Mouse (Mus musculus): ENCODE measurements around the gene Sgcd. TPM values are rescaled to one million over a fixed set of nuclear protein-coding genes. Genes with fewer than 3 reads are reported as not detected.

The Sgcd gene
- polyA plus RNA-seq, 1 experiment, result 0.07 TPM

- H3K27ac ChIP-seq (ENCODE audit: control insufficient read depth, insufficient read depth, low read depth, low read length), result no peak overlapping the region
- no peaks in the 10 kb centered on the region for H3K27me3 ChIP-seq (ENCODE audit: control insufficient read depth, insufficient read depth, low read length)
- H3K4me3 ChIP-seq (ENCODE audit: control insufficient read depth, low read depth, low read length), result no peak overlapping the region
- no peaks in the 10 kb centered on the region for H3K36me3 ChIP-seq (ENCODE audit: control insufficient read depth, insufficient read depth, low read length)
- H3K4me1 ChIP-seq (ENCODE audit: control insufficient read depth, insufficient read depth, low read length), result no peaks in the 10 kb centered on the region
- TF ChIP-seq CTCF (IDR thresholded peaks at IDR 0.05; ENCODE audit: control insufficient read depth, insufficient read depth, insufficient replicate concordance, low read depth, low read length) (no peak), POLR2A (IDR thresholded peaks at IDR 0.05; ENCODE audit: control insufficient read depth, low read depth, low read length) (no peak)
Measured at GRCm38 (mm10) chr11:47082517-47082916, 906.3 kb downstream of the Sgcd start.

GRCm38 (mm10) chr11:47073538-47073937 lies 915.2 kb downstream of the Sgcd start:
- no peak overlapping the region for H3K4me3 ChIP-seq (ENCODE audit: control insufficient read depth, low read depth, low read length)
- no peak overlapping the region for H3K27ac ChIP-seq (ENCODE audit: control insufficient read depth, insufficient read depth, low read depth, low read length)
- no peaks in the 10 kb centered on the region for H3K36me3 ChIP-seq (ENCODE audit: control insufficient read depth, insufficient read depth, low read length)
- no peak for TF ChIP-seq CTCF (IDR thresholded peaks at IDR 0.05; ENCODE audit: control insufficient read depth, insufficient read depth, insufficient replicate concordance, low read depth, low read length)
- no peak for TF ChIP-seq POLR2A (IDR thresholded peaks at IDR 0.05; ENCODE audit: control insufficient read depth, low read depth, low read length)
- H3K4me1 ChIP-seq (ENCODE audit: control insufficient read depth, insufficient read depth, low read length), result no peaks in the 10 kb centered on the region
- H3K27me3 ChIP-seq (ENCODE audit: control insufficient read depth, insufficient read depth, low read length), result no peaks in the 10 kb centered on the region

- no peaks in the 10 kb centered on the region for H3K36me3 ChIP-seq (ENCODE audit: control insufficient read depth, insufficient read depth, low read length)
- no peaks in the 10 kb centered on the region for H3K4me1 ChIP-seq (ENCODE audit: control insufficient read depth, insufficient read depth, low read length)
- TF ChIP-seq CTCF (IDR thresholded peaks at IDR 0.05; ENCODE audit: control insufficient read depth, insufficient read depth, insufficient replicate concordance, low read depth, low read length) (no peak), POLR2A (IDR thresholded peaks at IDR 0.05; ENCODE audit: control insufficient read depth, low read depth, low read length) (no peak)
- H3K27ac ChIP-seq (ENCODE audit: control insufficient read depth, insufficient read depth, low read depth, low read length), result no peak overlapping the region
- H3K4me3 ChIP-seq (ENCODE audit: control insufficient read depth, low read depth, low read length), result no peak overlapping the region
- H3K27me3 ChIP-seq (ENCODE audit: control insufficient read depth, insufficient read depth, low read length), result no peaks in the 10 kb centered on the region
Measured at GRCm38 (mm10) chr11:47071161-47071560, 917.6 kb downstream of the Sgcd start.

- H3K4me1 ChIP-seq (ENCODE audit: control insufficient read depth, insufficient read depth, low read length), result no peaks in the 10 kb centered on the region
- no peak overlapping the region for H3K4me3 ChIP-seq (ENCODE audit: control insufficient read depth, low read depth, low read length)
- H3K36me3 ChIP-seq (ENCODE audit: control insufficient read depth, insufficient read depth, low read length), result no peaks in the 10 kb centered on the region
- no peaks in the 10 kb centered on the region for H3K27me3 ChIP-seq (ENCODE audit: control insufficient read depth, insufficient read depth, low read length)
- TF ChIP-seq POLR2A (IDR thresholded peaks at IDR 0.05; ENCODE audit: control insufficient read depth, low read depth, low read length) (no peak), CTCF (IDR thresholded peaks at IDR 0.05; ENCODE audit: control insufficient read depth, insufficient read depth, insufficient replicate concordance, low read depth, low read length) (no peak)
- no peak overlapping the region for H3K27ac ChIP-seq (ENCODE audit: control insufficient read depth, insufficient read depth, low read depth, low read length)
Measured at GRCm38 (mm10) chr11:47069769-47070384, 918.9 kb downstream of the Sgcd start.

- H3K27ac ChIP-seq (ENCODE audit: control insufficient read depth, insufficient read depth, low read depth, low read length), result no peak overlapping the region
- H3K36me3 ChIP-seq (ENCODE audit: control insufficient read depth, insufficient read depth, low read length), result no peaks in the 10 kb centered on the region
- H3K4me1 ChIP-seq (ENCODE audit: control insufficient read depth, insufficient read depth, low read length), result no peaks in the 10 kb centered on the region
- no peak for TF ChIP-seq POLR2A (IDR thresholded peaks at IDR 0.05; ENCODE audit: control insufficient read depth, low read depth, low read length)
- TF ChIP-seq CTCF (IDR thresholded peaks at IDR 0.05; ENCODE audit: control insufficient read depth, insufficient read depth, insufficient replicate concordance, low read depth, low read length), result no peak
- no peak overlapping the region for H3K4me3 ChIP-seq (ENCODE audit: control insufficient read depth, low read depth, low read length)
- no peaks in the 10 kb centered on the region for H3K27me3 ChIP-seq (ENCODE audit: control insufficient read depth, insufficient read depth, low read length)
Measured at GRCm38 (mm10) chr11:47063690-47064089, 925.1 kb downstream of the Sgcd start.

- Histone ChIP-seq H3K27ac (ENCODE audit: control insufficient read depth, insufficient read depth, low read depth, low read length) (no peak overlapping the region), H3K4me3 (ENCODE audit: control insufficient read depth, low read depth, low read length) (no peak overlapping the region), H3K36me3 (ENCODE audit: control insufficient read depth, insufficient read depth, low read length) (no peaks in the 10 kb centered on the region), H3K27me3 (ENCODE audit: control insufficient read depth, insufficient read depth, low read length) (no peaks in the 10 kb centered on the region), H3K4me1 (ENCODE audit: control insufficient read depth, insufficient read depth, low read length) (no peaks in the 10 kb centered on the region)
- TF ChIP-seq POLR2A (IDR thresholded peaks at IDR 0.05; ENCODE audit: control insufficient read depth, low read depth, low read length) (no peak), CTCF (IDR thresholded peaks at IDR 0.05; ENCODE audit: control insufficient read depth, insufficient read depth, insufficient replicate concordance, low read depth, low read length) (no peak)
Measured at GRCm38 (mm10) chr11:47050390-47050789, 938.4 kb downstream of the Sgcd start.

GRCm38 (mm10) chr11:47049756-47050155 lies 939.0 kb downstream of the Sgcd start:
- Histone ChIP-seq H3K27me3 (ENCODE audit: control insufficient read depth, insufficient read depth, low read length) (no peaks in the 10 kb centered on the region), H3K4me1 (ENCODE audit: control insufficient read depth, insufficient read depth, low read length) (no peaks in the 10 kb centered on the region), H3K36me3 (ENCODE audit: control insufficient read depth, insufficient read depth, low read length) (no peaks in the 10 kb centered on the region), H3K4me3 (ENCODE audit: control insufficient read depth, low read depth, low read length) (no peak overlapping the region), H3K27ac (ENCODE audit: control insufficient read depth, insufficient read depth, low read depth, low read length) (no peak overlapping the region)
- TF ChIP-seq CTCF (IDR thresholded peaks at IDR 0.05; ENCODE audit: control insufficient read depth, insufficient read depth, insufficient replicate concordance, low read depth, low read length), result no peak
- no peak for TF ChIP-seq POLR2A (IDR thresholded peaks at IDR 0.05; ENCODE audit: control insufficient read depth, low read depth, low read length)

All from testis, adult 2 months (tissue).